Mouse (Mus musculus) 3134 (cell line): Measurements from ENCODE around the gene Zfp184.
"Not testable (repeated sequence)": the region's sequence is repeated elsewhere in the genome, so short reads cannot be mapped to it uniquely, and the experiment has no call there.

ENCODE experiments used
- DNase-seq: peaks from one replicate; pipeline ENCODE4 v3.0.0-alpha.2; 2011; ENCODE audit warnings: low spot score; ENCODE audit not compliant: insufficient read length; ENCODE audit errors: extremely low read depth

Gene Zfp184

DNA sequence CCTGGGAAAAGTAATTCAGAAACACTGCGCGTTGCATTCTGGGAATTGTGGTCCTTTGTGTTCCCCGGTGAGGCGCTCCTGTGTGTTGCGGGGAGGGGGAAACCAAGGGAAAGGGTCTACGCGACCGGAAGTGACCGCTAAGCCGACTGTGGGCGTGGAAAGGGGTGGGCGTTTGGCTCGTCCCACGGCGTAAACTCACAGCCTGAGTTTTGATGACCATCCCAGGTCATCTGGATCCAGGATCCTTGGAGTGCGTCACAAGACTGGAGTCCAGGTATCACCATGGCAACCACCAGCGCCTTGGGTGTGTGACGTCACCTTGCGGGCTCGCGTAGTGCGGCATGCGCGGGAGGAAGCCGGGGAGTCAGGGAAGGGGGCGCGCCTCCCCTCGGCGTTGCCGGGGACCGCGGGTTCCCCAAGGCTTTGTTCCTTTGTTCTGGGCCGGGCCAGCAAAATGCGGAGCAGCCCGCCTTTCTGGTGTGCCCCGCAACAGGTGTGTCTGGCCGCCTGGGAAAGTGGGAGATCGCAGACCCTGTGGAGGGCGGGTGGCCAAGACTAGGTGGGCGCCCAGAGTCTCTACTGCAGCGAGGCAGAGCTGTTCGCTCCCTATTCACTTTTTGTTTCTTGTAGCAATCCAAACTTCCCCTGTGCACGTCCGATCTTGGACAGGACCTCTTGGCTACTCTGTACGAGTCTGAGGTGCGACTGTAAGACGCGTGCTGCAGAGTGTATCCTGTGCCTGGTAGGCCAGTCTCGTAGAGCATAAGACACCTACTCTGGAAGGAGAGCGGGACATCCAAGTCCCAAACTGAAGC is at the start of gene Zfp184:
Gene Zfp184 (plus strand): TSS at position 169 of the 815 bp plus-strand sequence.
- peak; percentile 92 for DNase-seq

- DNase-seq: no peak
Observed at GRCm38 (mm10) chr13:21896549-21897244, 48.2 kb upstream of the Zfp184 start.

DNA sequence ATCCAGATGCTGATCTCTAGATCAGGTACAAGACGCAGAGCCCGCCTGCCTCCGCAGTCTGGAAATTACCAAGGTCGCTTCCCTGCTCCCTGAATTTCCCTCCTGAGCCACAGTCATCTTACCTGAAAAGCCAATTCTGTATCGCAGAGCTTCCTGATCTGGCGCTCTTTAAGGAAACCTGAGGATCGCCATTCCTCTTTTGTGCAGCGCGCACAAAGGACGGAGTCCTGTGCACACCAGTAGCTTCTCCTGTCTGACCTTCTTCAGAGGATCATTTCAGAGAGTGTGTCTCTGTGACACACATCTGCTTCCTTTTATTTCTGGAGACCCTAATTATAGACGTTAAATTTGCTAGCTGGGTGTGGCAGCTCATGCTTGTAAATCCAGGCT is 47.7 kb upstream of the Zfp184 start:
- DNase-seq: no peak

GRCm38 (mm10) chr13:21900870-21901565 is 43.9 kb upstream of the Zfp184 start:
- not testable (repeated sequence) for DNase-seq

- no peak for DNase-seq
Observed at GRCm38 (mm10) chr13:21903500-21903899, 41.4 kb upstream of the Zfp184 start.

DNA sequence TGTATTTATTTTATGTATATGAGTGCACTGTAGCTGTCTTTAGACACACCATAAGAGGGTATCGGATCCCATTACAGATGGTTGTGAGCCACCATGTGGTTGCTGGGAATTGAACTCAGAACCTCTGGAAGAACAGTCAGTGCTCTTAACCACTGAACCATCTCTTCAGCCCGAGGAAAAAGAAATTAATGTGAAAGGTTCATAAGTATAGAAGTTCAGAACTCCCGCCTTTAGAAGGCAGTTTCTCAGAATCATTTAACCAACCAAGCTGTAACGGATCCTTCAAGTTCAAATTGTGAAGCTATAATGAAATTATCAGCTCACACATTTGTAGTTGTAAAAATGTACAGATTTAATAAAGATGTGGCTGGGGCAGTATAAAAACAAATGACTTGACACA is 40.8 kb upstream of the Zfp184 start:
- DNase-seq: not testable (repeated sequence)

DNA sequence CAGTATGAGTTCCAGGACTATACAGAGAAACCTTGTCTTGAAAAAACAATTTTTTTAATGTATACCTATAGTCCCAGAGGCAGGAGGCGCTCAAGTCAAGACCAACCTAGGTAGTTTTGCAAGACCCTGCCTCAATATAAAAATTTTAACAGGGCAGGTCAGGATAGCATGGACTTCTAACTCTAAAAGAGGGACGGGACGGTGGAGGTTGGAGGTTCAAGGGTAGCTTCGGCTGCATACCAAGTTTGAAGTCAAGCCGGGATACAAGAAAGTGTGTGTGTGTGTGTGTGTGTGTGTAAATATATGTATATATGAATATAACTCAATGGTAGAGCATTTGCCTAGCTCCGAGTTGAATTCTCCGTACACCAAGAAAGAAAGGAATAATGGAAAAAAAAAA is 38.6 kb upstream of the Zfp184 start:
- DNase-seq: no peak

DNA sequence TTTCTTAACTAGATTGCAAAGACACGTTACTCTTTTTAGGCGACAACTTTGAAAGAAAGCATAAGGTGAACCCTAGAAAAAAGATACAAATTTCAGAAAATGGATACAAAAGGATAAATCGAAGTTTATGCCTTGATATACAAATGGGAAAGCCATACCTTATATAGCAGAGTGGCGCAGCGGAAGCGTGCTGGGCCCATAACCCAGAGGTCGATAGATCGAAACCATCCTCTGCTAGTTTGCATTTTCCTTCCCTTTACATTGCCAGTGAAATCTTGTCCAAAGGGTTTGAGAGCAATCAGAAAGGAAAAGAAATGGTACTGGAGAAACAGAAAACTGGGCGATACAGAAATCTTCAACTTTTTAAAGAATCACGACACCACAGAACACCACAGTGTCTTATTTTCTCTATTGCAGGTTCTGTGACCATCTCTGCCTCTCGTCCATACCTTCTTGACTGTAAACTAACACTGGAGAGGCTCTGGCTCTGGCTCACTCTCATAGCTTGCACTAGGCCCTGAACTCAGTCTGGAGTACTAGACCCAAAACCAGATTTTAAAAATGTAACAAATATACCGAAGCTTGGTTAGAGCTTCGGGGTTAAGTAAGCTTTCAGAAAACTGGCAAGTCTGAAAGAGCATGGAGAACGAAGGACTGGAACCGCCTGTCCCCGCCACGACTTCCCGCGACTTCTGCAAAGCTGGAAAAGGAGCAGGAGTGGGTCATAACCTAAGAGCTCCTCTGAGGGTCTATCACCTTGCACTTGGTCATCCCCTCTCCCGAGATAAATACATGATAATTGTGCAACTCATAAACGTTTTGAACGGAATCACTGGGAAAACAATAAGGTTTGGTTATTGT is 37.7 kb upstream of the Zfp184 start:
- DNase-seq: peak; percentile 52

GRCm38 (mm10) chr13:21907807-21908155 is 37.1 kb upstream of the Zfp184 start:
- not testable (repeated sequence) for DNase-seq

GRCm38 (mm10) chr13:21910735-21911134 is 34.2 kb upstream of the Zfp184 start:
- DNase-seq: no peak

GRCm38 (mm10) chr13:21911147-21911546 is 33.7 kb upstream of the Zfp184 start:
- peak; percentile 71 for DNase-seq

DNA sequence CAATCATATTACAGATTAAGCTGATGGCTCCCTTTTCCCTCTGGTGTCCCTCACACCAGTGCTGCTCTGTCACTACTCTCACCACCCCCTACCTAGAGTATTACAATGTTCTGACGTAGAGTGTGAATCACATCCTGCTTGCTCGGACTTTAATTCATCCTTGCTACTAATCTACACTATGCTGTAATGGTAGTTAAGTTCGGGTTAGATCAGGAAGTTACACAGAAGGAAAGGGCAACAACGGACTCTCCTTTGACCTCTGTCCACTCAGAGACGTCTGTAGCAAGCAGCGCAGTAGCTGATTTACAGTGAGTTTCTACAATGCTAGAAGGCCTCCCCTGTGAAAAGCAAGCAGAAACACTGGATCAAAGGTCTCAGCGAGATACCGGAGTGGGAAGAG is 31.0 kb upstream of the Zfp184 start:
- peak; percentile 36 for DNase-seq

DNA sequence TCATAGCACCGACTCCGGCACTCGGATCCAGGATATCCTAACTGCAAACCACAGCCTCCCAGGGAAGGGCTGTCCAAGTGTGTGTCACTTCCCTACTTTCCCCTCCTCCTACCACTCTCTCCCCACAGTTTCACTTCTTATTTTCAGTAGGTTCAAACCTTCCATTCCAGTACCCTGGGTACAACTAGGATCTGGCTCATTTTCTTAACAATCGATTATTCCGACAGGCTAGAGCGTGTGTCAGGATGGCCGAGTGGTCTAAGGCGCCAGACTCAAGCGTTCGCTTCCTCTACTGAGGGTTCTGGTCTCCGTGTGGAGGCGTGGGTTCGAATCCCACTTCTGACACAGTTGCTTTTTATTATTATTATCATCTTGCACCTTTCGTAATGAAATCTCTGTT is 30.3 kb upstream of the Zfp184 start:
- DNase-seq: peak; percentile 76

GRCm38 (mm10) chr13:21915487-21915886 is 29.4 kb upstream of the Zfp184 start:
- no peak for DNase-seq

DNA sequence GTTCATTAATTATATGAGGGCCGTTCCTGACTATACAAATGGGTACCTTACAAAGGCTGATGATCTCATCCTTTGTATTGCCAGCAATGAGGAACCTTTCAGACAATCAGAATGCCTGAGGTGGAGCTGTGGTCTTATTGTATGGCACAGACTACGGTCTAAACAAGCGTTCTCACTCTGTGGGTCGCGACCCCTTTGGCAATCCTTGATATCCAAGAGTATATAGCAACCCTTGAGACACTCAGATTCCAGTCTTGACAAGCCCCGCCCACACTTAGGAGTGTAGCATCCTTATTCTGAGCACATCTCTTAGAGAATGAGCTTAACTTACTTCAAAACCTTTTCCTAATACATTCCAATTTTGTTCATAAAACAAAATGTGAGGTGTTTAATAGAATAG is 28.8 kb upstream of the Zfp184 start:
- no peak for DNase-seq

DNA sequence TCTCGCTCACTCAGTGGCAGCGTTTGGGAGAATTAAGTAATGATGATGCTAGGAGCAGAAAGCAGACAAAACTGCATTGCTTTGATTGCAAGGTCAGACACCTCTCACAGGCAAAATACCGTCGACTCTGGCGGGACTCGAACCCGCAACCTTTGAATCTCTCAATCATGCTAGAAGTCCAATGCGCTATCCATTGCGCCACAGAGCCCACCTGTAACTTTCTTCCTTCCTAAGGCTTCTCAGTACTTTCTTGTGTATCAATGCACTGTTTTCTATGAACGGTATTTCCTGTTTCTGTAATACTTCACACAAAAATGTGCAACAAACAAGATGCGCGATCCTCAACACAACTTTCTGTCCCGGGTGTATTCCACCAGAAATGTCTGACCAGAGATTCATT is 27.9 kb upstream of the Zfp184 start:
- peak; percentile 64 for DNase-seq

GRCm38 (mm10) chr13:21917480-21917879 is 27.4 kb upstream of the Zfp184 start:
- no peak for DNase-seq

DNA sequence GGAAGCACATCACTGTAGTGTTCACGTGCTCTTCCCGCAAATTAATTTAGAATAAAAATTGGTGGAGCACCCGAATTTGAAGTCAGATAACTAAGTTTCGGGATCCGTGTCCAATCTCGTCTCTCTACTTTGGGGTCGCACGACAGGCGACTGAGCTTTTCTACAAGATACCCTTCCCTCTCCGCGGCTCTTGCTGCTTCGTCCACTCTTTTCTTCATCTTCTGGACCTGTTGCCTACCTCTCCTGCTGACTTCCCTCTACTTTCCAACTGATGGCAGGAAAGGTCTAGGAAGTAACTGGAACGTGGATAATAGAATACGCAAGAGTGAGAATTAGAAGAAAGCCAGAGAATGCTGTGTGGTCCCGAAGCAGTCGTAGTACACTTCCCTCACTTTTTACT is 26.9 kb upstream of the Zfp184 start:
- no peak for DNase-seq

DNA sequence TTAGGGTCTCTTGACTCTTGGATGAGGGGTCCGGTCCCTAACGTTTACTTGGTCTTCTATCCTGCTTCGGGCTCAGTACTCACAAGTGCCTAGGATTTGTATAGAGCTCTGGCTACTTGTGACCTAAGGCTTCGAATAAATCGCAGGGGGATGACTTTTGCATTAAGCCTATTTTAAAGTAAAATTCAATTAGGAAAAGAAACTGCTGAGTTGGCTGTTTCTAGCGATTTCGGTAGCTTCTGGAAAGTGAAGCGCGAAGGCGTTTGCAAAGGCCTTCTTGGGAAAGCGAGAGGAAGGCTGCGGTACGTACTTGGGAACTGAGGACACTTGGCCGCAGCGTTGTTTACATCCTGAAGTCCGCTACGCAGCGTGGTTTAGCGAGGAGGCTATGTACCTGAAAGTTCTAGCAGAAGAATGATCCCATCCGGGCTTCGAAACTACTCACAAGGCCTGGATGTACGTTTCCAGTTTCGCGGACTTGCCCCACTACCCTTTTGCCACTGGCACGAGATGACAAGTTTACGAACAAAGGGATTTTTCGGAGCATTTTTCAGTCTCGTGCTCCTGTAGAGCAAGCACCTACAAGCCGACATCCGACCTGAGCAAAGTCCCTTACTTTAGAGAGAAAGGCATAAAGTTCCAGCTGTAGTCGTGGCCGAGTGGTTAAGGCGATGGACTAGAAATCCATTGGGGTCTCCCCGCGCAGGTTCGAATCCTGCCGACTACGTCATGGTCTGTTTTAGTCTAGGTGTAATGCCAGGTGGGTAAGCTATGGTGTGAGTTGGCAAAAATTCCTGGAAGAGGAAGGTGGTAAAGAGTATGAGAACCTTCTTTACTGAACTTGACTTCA is 26.1 kb upstream of the Zfp184 start:
- DNase-seq: peak; percentile 80
